Mouse (Mus musculus): ENCODE measurements around the gene Nr1h4. TPM values are rescaled to one million over a fixed set of nuclear protein-coding genes. Genes with fewer than 3 reads are reported as not detected.

Nr1h4 gene
- polyA plus RNA-seq, 1 experiment = 2.7 TPM

- DNase-seq (ENCODE audit: low spot score) = no peak
Measured at GRCm38 (mm10) chr10:89481638-89482037, 51.7 kb downstream of the Nr1h4 start.

GRCm38 (mm10) chr10:89478766-89479165, 54.6 kb downstream of the Nr1h4 start:
- DNase-seq (ENCODE audit: low spot score) = no peak

- DNase-seq (ENCODE audit: low spot score) = no peak
Measured at GRCm38 (mm10) chr10:89470596-89471353, 62.6 kb downstream of the Nr1h4 start.

GRCm38 (mm10) chr10:89464760-89465405, 68.5 kb downstream of the Nr1h4 start:
- no peak for DNase-seq (ENCODE audit: low spot score)

GRCm38 (mm10) chr10:89462890-89463289, 70.5 kb downstream of the Nr1h4 start:
- DNase-seq (ENCODE audit: low spot score) = no peak

- DNase-seq (ENCODE audit: low spot score) = no peak
Measured at GRCm38 (mm10) chr10:89461856-89462507, 71.4 kb downstream of the Nr1h4 start.

- DNase-seq (ENCODE audit: low spot score) = no peak
Measured at GRCm38 (mm10) chr10:89460972-89461371, 72.4 kb downstream of the Nr1h4 start.

GRCm38 (mm10) chr10:89458770-89459169, 74.6 kb downstream of the Nr1h4 start:
- no peak for DNase-seq (ENCODE audit: low spot score)

GRCm38 (mm10) chr10:89453794-89454193, 79.6 kb downstream of the Nr1h4 start:
- DNase-seq (ENCODE audit: low spot score) = no peak

GRCm38 (mm10) chr10:89453068-89453641, 80.2 kb downstream of the Nr1h4 start:
- no peak for DNase-seq (ENCODE audit: low spot score)

- DNase-seq (ENCODE audit: low spot score) = no peak
Measured at GRCm38 (mm10) chr10:89450411-89450810, 83.0 kb downstream of the Nr1h4 start.

GRCm38 (mm10) chr10:89444381-89444780, 89.0 kb downstream of the Nr1h4 start:
- no peak for DNase-seq (ENCODE audit: low spot score)

- peak; percentile 77 for DNase-seq (ENCODE audit: low spot score)
Measured at GRCm38 (mm10) chr10:89443623-89444151, 89.7 kb downstream of the Nr1h4 start, which contains the start of gene Gas2l3. Gas2l3 (minus strand) TSS chr10:89443967.

GRCm38 (mm10) chr10:89443115-89443622, 90.2 kb downstream of the Nr1h4 start:
- DNase-seq (ENCODE audit: low spot score) = no peak

GRCm38 (mm10) chr10:89442640-89443039, 90.7 kb downstream of the Nr1h4 start:
- DNase-seq (ENCODE audit: low spot score) = no peak

GRCm38 (mm10) chr10:89441961-89442360, 91.4 kb downstream of the Nr1h4 start:
- DNase-seq (ENCODE audit: low spot score) = no peak

GRCm38 (mm10) chr10:89439380-89439779, 94.0 kb downstream of the Nr1h4 start:
- no peak for DNase-seq (ENCODE audit: low spot score)

GRCm38 (mm10) chr10:89437996-89438395, 95.4 kb downstream of the Nr1h4 start:
- no peak for DNase-seq (ENCODE audit: low spot score)

GRCm38 (mm10) chr10:89437472-89437871, 95.9 kb downstream of the Nr1h4 start:
- no peak for DNase-seq (ENCODE audit: low spot score)

- no peak for DNase-seq (ENCODE audit: low spot score)
Measured at GRCm38 (mm10) chr10:89435920-89436319, 97.5 kb downstream of the Nr1h4 start.

- DNase-seq (ENCODE audit: low spot score) = no peak
Measured at GRCm38 (mm10) chr10:89435413-89435812, 98.0 kb downstream of the Nr1h4 start.

Data from urinary bladder, adult 2 months (tissue).